Mouse (Mus musculus) megakaryocyte progenitor cell, adult 5-6 weeks (primary cell): ENCODE data around the gene Mapk9. TPM values are rescaled to one million over a fixed set of nuclear protein-coding genes. Genes with fewer than 3 reads are reported as not detected.

Experiments
- ATAC-seq: replicated peaks from 2 replicates; pipeline ENCODE4 v1.8.0; 2016; ENCODE audit warnings: mild to moderate bottlenecking, moderate TSS enrichment, inconsistent platforms; ENCODE audit not compliant: poor library complexity
- total RNA-seq, 2 experiments: library from RNA; stranded (forward) in 1 of 2; stranded (reverse) in 1 of 2; fragments of 157-497, 149-512 nt in 1 of 2; fragments of 200-1000 nt in 1 of 2; gene quantifications; 2 replicates each; pipeline versions ENCODE4 v1.2.3 to v1.2.4; 2015 to 2017

Gene Mapk9
- total RNA-seq, 2 experiments from 2014 or later = 31.1 to 40.2 TPM

DNA sequence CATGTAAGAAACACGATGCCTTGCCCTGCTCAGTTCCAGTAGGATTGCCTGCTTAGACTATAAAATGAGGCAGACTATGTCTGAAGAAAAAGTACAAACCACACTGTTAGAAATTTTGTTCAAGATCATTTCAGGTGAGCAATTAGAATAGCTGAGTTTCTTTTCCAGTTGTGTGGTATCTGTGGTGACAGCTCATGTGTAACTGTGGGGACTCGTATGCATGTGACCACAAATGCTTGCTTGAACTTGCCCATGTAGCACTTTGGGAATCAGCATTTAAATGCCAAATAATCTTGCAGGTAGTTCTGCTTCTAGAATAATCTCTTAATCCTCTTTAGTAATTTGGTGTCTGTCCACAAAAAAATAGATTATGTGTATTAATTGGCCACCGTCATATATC, 36.8 kb downstream of the Mapk9 start:
- no peak for ATAC-seq

DNA sequence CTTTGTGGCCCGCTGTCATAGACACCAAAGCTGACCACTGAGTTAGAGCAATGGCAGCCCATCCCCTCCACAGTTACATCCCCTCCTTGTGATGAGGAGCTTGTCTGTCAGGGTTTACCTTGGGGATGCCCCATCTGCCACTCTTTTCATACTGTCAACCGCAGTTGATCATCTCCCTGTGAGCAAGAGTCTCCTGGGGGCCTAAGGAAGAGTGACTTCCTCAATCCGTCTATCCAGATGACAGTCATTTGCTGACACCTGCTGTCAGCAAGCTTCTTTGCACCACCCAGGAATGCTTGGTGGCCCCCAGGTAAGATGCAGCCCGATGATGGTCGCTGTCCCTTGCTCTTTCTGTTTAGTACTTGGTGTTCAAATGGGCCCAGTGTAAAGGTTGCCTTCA, 41.9 kb downstream of the Mapk9 start:
- no peak for ATAC-seq

DNA sequence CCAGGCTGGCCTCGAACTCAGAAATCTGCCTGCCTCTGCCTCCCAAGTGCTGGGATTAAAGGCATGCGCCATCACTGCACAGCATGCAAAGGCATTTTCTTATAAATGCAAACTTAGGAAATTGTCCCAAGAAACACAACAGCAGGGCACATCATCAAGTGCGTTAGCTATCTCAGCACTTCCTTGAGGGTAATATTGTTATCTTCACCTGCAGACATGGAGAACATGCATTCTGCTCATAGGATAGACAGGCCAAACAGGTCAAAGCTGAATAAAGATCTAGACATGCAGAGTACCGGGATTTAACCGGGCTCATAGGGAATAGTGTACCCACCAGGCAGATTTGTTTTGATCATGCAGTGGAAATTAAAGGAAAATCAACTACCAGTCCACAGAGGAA, 45.4 kb downstream of the Mapk9 start:
- ATAC-seq = peak; percentile 80

DNA sequence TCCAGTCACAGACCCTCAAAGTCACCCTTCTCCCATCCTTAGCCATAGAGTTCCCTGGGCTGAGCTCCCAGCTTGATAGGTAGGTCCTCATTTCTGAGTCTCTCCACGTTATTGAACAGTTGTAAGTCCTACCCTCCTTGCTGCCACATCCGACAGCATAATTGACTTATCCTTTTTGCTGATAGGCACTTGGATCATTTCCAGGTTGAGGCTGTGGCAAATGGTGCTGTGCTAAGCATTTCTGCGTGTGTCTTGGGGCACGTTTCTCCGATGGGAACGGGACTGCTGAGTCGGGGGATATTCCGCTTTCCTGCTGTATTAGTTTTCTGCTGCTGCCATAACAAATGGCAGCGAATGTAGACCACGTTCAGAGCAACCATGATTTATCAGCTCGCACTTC, 47.3 kb downstream of the Mapk9 start:
- ATAC-seq = no peak

DNA sequence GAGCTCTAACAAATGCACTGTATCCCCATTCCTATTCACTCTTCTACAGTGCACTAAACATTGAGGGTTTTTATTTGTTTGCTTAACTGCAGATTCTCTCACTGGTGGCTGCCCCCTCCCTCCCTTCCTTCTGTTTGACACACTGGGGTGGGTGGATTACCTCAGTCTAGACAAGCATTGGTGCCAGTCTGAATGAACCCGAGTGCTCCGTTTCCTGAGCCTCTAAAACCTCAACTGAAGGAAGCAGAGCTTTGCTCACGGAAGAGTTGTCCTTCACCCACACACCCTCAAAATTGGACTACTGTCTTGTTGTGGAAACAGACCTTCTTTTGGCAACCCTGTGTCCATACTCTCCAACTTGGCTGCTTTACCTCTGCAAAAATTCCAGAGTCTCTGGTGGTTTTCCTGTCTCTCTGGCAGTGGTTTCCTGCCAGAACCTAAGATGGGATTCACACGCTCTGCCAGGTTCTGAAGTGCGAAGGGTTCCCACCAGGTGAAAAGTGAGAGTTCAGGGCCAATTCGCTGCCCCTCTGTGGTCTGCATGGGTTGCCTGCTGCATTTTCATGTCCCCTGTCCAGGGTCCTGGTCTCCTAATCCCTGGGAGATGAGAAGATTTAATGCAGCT, 49.5 kb downstream of the Mapk9 start:
- no peak for ATAC-seq

DNA sequence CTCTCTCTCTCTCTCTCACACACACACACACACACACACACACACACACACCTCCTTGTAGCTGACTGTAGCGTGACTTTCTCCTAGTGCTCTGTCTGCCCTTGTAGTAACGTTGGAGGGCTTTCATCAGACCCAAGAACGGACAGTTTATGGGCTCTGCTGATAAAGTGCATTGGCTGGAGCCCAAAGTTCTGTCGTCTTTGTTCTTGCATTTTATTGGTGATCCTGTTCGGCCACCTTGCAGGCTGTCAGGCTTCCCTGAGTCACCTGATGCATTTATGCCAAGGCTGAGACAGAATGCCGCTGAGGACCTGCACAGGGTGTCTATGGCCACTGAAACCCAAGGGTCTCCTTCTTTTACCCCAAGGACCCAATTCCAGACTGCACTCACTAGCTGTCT, 53.5 kb downstream of the Mapk9 start:
- ATAC-seq = peak; percentile 69

DNA sequence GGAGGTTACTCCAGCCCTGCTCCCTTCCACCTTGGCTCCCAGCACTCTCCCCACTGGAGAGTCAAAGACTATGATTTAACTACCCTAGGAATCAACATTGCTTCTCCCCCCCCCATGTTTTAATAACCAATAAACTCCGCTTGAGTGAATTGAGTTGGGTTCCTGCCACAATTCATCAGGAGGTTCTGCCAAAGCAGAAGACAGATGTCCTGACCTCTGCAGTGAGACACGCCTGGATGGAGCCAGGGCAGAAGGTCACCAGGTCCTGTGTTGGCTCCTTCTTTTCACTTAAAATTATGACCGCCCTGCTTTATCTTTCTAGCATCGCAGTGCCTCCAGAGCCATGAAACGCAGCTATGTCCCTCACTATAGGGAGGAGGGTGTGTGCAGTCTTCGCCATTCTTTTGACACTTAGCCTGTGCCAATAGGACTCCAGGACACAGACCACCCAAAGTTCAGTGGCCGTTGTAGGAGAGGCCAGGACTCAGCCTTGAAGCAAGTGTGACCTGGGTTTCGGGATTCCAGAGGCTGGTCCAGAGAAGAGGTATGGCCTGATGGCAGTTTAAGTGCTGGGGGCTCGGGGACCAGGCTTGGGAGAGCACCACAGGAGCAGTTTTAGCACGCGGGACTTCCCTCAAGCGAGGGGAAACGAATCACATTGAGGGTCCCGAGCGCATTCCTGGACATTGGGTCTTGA, 54.6 kb downstream of the Mapk9 start:
- ATAC-seq = no peak

DNA sequence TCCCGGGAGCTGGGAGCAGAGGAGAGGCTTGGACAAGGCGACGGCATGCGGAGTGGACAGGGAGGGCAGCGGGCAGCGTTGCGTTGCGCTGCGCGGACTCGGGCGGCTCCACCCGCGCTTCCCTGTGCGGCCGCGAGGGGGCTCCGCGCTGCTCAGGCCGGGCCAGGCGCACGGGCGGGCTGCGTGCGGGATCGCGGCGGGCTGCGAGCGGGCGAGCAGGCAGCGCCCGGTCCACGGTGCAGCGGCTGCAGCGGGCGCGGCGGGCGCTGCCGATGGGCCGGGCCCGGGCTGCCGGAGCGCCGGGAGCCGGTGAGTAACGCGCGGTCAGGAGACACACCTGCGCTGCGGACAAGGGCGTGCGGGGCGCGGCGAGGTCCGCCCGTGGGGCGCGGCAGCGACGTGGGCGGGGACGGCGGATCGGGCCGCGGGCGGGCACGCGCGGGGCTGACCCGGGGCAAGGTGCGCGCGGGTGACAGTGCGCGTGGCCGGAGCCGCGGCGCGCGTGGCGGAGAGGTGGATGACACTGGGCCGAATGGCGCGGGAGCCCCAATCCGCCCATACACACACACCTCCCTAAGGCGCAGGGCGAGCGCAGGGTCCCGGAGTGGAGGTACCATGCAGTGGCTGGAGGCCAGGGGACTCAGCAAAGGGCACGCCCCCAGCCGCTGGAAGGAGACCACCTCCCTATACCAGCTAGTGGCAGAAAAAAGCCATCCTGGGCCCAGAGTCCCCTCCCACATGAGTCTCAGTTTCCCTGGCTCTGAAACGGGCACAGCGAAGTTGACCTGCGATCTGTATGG, 55.3 kb downstream of the Mapk9 start, which contains the start of gene Rasgef1c:
TSS of gene Rasgef1c (plus strand) at position 177 of the 800 bp plus-strand sequence.
- ATAC-seq = peak; percentile 75

DNA sequence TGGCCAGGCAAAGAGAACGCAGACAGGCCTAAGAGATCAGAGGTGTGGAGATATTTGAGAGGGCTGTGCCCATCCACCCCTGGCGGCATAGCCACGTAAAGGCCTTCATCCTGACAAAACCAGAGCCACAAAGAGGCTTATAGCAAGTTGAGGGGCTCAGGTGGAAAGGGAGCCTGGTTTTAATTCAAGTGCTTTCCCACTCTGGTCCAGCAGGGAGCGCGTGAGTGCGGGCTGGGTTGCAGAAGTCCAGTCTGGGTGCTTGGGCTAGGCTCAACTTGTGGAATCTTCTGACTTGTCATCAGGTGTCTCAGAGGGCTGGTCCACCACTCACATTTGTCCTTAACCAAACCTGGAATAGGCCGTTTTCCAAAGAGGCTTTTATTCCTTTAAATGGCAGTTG, 56.8 kb downstream of the Mapk9 start:
- ATAC-seq = peak; percentile 69

DNA sequence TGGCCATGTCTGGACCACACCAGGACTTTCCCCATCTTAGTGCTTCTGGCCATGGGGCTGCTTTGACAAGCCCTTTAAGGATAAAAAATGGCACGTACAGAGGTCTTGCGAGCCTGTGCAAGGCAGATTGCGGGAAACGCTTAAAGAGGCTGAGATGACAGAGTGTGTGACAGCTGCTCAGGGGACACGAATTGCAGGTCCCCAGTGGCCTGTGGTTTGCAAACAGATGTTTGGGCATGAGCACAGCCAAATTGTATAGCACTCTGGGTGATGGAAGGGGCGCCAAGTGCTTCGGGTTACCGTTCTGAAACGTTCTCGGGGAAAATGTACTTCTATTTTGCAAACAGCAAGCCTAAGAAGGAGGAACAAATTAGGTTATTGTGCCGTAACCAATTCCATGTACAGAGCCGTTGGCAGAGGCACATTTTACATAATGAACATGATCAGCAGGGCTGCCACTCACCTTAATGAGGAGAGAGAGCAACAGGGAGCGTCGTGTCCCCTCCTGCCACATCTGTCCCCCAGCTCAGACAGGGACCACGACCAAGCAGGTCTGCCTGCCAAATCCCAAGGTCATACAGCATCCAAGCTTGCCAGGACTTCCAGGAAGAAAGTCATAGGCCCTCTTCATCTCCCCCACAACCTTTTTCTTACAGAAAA, 72.1 kb downstream of the Mapk9 start:
- no peak for ATAC-seq

DNA sequence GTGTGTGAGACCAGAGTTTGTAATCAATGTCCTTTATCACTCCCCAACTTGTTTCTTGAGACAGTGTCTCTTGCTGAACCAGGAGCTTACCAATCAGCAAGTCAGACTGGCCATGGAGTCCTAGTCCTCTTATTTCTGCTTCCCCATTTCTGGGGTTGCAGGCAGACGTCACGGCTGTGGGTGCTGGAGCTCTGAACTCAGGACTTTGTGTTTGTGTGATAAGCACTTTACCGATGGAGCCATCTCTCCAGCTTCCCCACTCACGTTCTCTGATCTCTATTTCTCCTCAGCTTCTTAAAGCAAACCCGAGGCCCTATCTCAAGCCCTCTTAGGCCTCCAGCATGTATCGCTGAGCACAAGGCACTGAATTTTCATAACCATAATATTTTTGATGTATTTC, 72.8 kb downstream of the Mapk9 start:
- ATAC-seq = 0 out of 2 replicates have a peak, but pooled peaks have one; percentile 26

DNA sequence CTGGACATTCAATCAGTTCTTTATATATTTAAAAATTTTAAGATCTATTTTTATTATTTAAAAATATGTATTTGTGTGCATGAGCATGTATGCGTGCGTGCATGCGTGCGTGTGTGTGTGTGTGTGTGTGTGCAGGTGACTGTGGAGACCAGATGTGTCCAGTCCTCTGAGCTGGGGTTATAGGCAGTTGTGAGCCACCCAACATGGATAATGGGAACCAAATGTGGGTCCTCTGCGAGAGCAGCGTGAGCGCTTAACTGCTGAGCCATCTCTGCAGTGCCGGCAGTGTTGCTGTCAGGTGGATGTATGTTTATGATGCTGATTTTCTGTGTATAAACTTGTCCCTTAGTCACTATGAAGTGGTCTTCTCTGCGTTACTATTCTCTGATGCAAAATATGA, 77.0 kb downstream of the Mapk9 start:
- ATAC-seq = no peak

DNA sequence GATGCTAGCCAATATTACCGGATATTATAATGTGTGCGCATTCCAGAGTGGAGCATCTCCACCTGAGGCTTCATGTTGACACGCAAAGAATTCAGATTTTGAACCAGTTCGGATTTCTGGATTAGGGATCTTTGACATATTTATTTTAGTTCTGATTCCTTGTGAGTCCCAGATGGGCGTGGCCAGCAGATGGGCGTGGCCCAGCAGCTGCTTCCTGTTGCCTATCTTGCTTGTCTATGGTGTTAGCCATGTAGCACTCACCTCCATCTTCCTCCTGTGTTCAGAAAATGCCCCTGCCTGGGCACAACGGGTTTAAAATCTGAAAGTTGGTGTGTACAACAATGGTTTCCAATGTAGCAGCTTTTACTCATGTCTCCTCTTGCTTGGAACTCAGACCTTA, 79.6 kb downstream of the Mapk9 start:
- peak; percentile 71 for ATAC-seq

DNA sequence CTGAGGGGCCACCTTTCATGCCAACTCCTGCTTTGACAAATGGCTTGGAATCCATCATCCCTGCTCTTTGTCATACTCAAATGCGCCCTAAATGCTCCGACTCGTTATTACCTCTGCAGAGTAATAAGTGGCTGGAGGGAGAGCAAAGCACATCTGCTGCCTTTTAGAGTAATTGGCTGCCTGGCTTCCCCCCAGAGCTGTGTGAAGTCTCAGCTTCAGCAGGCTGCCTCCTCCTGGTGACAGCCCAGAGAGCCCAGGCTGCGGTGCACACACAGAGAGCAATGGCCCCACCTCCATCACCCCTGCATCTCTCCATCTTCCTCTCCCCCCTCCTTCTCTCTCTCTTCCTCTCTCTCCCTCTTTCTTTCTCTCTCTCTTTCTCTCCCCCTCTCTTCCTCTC, 80.6 kb downstream of the Mapk9 start:
- no peak for ATAC-seq

DNA sequence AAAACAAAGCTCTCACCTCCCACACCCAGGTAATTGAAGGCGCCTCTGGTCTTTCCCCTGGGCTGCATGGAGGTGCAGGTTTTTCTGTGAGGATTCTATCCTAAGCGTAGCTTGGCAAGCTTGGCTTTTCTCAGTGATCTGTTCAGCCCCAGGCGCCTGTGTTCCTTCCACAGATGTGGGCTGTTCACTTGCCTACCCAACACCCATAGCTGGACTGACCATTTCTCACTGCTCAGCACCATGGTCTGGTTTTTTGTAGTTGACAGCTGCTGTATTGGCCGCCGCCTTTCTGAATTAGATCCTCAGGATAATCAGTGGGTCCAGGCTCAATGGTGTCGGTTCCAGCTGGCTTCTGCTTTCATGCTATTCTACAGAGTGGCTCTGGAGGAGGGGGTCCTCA, 81.1 kb downstream of the Mapk9 start:
- ATAC-seq = no peak

DNA sequence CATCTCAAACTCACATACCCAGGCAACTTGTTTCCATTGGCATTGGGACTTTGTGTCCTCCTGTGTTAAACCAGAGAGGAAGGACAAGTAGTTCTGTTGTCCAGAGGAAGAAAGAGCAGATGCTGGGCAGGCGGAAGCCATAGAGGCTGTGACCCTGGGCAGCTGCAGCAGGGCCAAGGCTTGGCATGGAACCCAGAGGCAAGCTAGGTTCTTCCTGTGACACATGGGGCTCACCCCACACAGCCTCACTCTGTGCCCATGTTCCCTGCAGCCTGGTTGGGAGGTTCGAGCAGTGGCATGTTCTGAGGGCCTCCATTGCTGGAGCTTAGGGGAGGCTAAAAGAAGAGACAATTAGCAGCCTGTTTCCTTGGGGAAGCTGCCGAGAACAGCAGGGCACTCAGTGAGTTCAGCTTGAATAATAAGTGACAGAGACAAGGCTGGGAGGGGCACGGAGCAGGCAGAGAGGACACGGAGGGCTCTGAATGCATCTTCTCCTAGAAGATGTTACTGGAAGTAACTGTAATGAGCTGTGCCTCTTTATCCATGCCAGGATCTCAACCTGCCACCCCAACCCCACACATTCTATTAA, 84.6 kb downstream of the Mapk9 start:
- no peak for ATAC-seq

DNA sequence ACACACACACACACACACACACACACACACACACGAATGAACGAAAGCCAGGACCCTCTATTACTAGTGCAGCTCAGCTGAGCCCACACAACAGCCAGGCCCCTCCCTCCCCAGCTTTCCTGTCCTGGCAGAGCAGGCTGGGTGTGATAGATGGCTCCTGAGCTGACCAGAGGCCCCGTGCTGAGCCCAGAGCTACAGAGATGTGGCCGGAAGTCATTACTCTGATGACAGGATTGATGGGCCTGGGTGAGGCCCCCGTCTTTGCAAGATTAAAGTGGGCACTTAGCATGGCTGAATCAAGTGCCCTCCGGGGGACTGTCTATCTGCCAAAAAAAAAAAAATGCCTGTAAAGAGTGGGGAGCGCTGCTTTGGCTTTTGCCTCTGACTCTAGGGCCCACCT, 85.3 kb downstream of the Mapk9 start:
- ATAC-seq = 0 out of 2 replicates have a peak, but pooled peaks have one; percentile 11

DNA sequence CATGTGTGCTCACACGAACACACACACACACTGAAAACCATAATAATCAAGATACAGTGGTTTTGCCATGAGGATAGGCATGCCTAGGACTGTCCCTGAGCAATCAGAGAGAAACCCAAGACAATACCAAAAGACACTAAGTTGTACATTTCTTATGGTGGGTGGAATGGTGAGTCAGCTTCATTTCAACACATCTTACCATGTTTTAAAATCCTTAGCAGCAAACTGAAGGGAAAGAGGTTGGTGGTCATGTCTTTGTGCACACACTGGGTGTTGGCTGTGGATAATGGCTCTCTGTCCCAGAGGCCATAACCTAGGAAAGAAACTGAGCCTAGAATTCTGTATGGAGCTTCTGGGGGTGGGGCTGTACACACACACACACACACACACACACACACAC, 87.3 kb downstream of the Mapk9 start:
- ATAC-seq = no peak

DNA sequence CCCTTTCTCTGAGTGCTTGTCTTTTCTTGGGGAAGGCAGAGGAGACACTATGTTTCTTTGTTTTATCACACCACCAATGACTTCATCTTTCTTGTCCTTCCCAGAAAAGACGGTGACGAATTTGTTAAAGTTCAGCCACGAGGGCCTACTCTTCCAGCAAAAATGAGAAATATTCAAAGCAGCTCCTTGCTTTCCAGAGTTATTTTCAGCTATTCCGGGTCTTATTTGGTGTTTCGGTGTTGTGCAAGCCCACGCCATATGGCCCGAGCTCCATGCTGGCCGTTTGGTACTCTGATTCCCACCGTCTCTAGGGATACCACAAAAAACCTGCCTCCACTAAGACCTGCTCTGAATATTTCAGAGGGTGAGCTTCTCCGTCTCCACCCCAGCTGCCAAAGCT, 87.8 kb downstream of the Mapk9 start:
- ATAC-seq = no peak
